Mouse (Mus musculus): ENCODE measurements around the gene Flg2.

Gene Flg2

DNA sequence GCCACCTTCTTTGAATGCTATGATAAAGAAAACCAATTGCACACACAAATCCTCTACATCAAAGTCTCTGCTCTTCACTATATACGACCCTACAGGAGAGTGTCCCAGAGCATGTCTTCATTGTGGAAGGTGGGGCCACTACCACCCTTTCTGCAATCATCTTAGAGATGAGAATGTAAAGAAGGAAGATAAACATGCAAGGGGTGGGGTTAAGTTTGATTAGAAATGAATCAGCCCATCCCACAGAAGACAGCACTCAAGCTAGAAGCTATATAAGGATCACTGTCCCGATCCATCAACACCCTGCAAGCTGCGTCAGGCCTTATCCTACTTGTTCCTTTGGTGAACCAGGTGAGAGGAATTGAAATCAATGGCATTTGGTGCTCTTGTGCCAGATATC lies at the start of gene Flg2:
Flg2 (plus strand) TSS at position 301 of the 400 bp plus-strand sequence.
- DNase-seq (ENCODE audit: low read depth, low spot score): no peak
- H3K36me3 ChIP-seq (ENCODE audit: control insufficient read depth, insufficient read depth, low read length, poor library complexity, severe bottlenecking): no peaks in the 10 kb centered on the region
- H3K27me3 ChIP-seq (ENCODE audit: control insufficient read depth, insufficient read depth, low read length, poor library complexity, severe bottlenecking): no peaks in the 10 kb centered on the region; the same call in 1 of the 2 replicates

DNA sequence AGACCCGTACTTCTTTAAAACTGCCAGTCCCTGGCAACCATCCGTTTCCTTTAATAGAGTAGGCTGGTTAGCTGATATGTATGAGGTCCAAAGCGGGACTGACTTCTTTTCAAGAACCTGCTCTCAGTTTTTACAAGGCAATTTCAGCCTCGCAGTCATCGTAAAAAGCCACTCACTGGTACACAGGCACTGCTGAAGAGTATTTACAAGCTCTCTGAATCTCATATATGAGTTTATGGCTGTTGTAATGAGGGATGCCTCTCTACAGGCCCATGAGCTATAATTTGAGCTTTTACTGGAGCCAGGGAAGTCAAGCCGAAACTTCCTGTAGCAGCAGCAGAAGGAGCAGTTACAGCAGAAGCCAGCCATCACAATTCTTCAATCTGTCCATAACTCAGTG lies 34.6 kb upstream of the Flg2 start:
- DNase-seq (ENCODE audit: low read depth, low spot score): no peak
- no peaks in the 10 kb centered on the region for H3K27me3 ChIP-seq (ENCODE audit: control insufficient read depth, insufficient read depth, low read length, poor library complexity, severe bottlenecking)
- H3K36me3 ChIP-seq (ENCODE audit: control insufficient read depth, insufficient read depth, low read length, poor library complexity, severe bottlenecking): no peaks in the 10 kb centered on the region

DNA sequence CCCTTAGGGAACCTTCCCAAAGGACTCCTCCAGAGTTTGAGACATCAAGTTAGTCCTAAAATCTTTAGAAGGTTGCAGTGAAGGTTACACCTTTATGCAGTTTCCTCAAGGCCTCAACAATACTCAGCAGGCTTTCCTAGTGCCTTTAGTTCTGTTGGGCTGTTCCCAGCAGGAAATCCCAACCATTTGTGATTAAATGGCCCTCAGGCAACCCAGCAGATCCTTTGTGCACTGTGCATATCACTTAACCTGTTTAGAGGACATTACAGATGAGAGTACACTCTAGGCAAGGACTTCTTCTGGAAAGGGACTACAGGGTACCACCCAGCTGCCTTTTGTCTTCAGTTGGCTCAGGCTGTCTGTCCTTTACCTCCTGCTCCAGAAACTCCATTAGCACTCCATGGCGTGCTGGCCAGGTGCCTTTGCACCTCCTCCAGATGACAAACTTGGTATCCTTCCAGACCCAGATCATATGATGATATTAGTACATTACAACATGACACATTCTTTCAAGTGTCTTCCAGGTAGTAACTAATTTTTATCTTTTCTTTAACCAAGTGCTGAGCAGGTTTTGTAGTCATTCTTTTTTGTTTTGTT lies 34.0 kb upstream of the Flg2 start:
- Histone ChIP-seq H3K27me3 (ENCODE audit: control insufficient read depth, insufficient read depth, low read length, poor library complexity, severe bottlenecking) (no peaks in the 10 kb centered on the region), H3K36me3 (ENCODE audit: control insufficient read depth, insufficient read depth, low read length, poor library complexity, severe bottlenecking) (no peaks in the 10 kb centered on the region)
- no peak for DNase-seq (ENCODE audit: low read depth, low spot score)

DNA sequence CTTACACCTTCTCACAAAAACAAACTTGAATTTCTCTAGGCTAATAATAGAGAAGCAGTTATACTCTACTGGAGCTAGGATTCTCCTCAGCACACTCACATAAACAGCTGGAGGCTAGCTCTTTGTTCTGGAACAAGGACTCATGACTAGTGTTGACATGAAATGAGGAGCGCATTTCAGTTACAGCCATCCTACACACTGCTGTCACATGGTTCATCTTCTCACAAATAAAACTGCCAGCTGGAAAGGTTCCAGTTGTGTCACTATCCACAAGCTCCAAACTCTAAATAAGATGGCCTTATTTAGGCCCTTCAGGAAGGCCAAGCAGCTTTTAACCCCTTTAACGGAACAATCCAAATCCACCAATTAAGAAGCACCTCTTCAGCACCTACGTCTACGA lies 16.2 kb upstream of the Flg2 start:
- DNase-seq (ENCODE audit: low read depth, low spot score): no peak

DNA sequence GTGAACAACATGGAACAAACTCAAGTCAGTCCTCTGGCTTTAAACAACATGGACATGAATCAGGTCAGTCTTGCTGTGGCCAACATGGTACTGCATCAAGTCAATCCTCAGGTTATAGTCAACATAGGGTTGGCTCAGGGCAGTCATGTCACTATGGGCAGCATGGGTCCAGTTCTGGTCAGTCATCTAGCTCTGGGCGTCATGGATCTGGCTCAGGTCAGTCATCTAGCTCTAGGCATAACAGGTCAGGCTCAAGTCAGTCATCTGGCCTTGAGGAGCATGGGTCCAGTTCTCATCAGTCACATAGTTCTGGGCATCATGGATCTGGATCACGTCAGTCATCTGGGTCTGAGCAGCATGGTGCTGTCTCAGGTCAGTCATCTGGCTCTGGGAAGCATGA lies 4.9 kb downstream of the Flg2 start:
- no peaks in the 10 kb centered on the region; the same call in 1 of the 2 replicates for H3K27me3 ChIP-seq (ENCODE audit: control insufficient read depth, insufficient read depth, low read length, poor library complexity, severe bottlenecking)
- no peaks in the 10 kb centered on the region for H3K36me3 ChIP-seq (ENCODE audit: control insufficient read depth, insufficient read depth, low read length, poor library complexity, severe bottlenecking)
- DNase-seq (ENCODE audit: low read depth, low spot score): no peak

More for the DNA sequence above, 16.2 kb upstream of the Flg2 start:
- Histone ChIP-seq H3K27me3 (ENCODE audit: control insufficient read depth, insufficient read depth, low read length, poor library complexity, severe bottlenecking) (no peaks in the 10 kb centered on the region), H3K36me3 (ENCODE audit: control insufficient read depth, insufficient read depth, low read length, poor library complexity, severe bottlenecking) (no peaks in the 10 kb centered on the region)

DNA sequence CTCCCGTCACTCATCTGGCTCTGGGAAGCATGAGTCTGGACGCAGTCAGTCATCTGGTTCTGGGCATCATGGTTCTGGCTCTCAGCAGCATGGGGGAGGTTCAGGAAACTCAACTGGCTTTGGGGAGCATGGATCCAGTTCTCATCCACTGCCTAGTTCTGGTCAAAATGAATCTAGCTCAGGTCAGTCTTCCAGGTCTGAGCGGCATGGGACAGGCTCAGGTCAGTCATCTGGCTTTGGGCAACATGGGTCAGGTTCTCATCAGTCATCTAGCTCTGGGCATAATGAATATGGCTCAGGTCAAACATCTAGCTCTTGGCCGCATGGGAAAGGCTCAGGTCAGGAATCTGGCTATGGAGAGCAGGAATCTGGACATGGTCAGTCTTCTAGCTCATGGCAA lies 5.4 kb downstream of the Flg2 start:
- Histone ChIP-seq H3K36me3 (ENCODE audit: control insufficient read depth, insufficient read depth, low read length, poor library complexity, severe bottlenecking) (no peaks in the 10 kb centered on the region), H3K27me3 (ENCODE audit: control insufficient read depth, insufficient read depth, low read length, poor library complexity, severe bottlenecking) (no peaks in the 10 kb centered on the region; the same call in 1 of the 2 replicates)
- DNase-seq (ENCODE audit: low read depth, low spot score): no peak
